Mouse (Mus musculus) stomach, embryonic 16.5 days (tissue): ENCODE results near the gene Anapc10. TPM values are rescaled to one million over a fixed set of nuclear protein-coding genes. Genes with fewer than 3 reads are reported as not detected.
"Not testable (repeated sequence)": the region's sequence is repeated elsewhere in the genome, so short reads cannot be mapped to it uniquely, and the experiment has no call there.

Experiments
- ATAC-seq: fragments of 200-750 bp; cut with Nextera tagmentation; 2 replicates; pipeline ENCODE4 v1.8.0; 2017; ENCODE audit warnings: moderate number of reproducible peaks, moderate TSS enrichment; ENCODE audit not compliant: insufficient read depth, low FRiP score
- H3K27ac ChIP-seq: fragments of 300-500 bp; sonication (generic); 2 replicates; pipeline ENCODE4 v1.5.1; 2014; ENCODE audit warnings: low read length
- H3K27me3 ChIP-seq: fragments of 300-500 bp; sonication (generic); 2 replicates; pipeline ENCODE4 v1.6.1; 2014; ENCODE audit warnings: low read length, control low read depth, mixed read lengths; ENCODE audit not compliant: control insufficient read depth, insufficient read depth
- H3K36me3 ChIP-seq: fragments of 300-500 bp; sonication (generic); 2 replicates; pipeline ENCODE4 v1.6.1; 2014; ENCODE audit warnings: low read length; ENCODE audit not compliant: control insufficient read depth, insufficient read depth
- H3K4me1 ChIP-seq: fragments of 300-500 bp; sonication (generic); 2 replicates; pipeline ENCODE4 v1.6.1; 2014; ENCODE audit warnings: low read length, control low read depth, mixed read lengths; ENCODE audit not compliant: control insufficient read depth, insufficient read depth
- H3K4me2 ChIP-seq: fragments of 300-500 bp; sonication (generic); 2 replicates; pipeline ENCODE4 v1.6.1; 2014; ENCODE audit warnings: low read depth, low read length, mixed read lengths
- H3K4me3 ChIP-seq: fragments of 300-500 bp; sonication (generic); replicated peaks from 2 replicates; pipeline ENCODE4 v1.5.1; 2014; ENCODE audit warnings: mild to moderate bottlenecking, low read length
- H3K9ac ChIP-seq: fragments of 300-500 bp; sonication (generic); 2 replicates; pipeline ENCODE4 v1.6.1; 2014; ENCODE audit warnings: low read length
- H3K9me3 ChIP-seq: fragments of 300-500 bp; sonication (generic); replicated peaks from 2 replicates; pipeline ENCODE4 v1.6.1; 2016; ENCODE audit warnings: low read length, control low read depth; ENCODE audit not compliant: control insufficient read depth
- WGBS: fragments of 180-500 bp; shearing (Covaris S2); extraction: QIAGEN DNeasy Blood & Tissue Kit; methylation state at CpG from one replicate; pipeline ENCODE4 v1.1.7; 2014; 5-methylcytosine and 5-hydroxymethylcytosine counted together
- polyA plus RNA-seq: library from polyadenylated mRNA; unstranded; fragments of >200 nt; fragmentation: Nextera tagmentation; extraction: Ambion mirVana; gene quantifications from 2 replicates; pipeline ENCODE4 v1.2.1, GENCODE M21; 2015

The Anapc10 gene
- polyA plus RNA-seq: 30.7 and 32.1 TPM in 2 replicates

- H3K27ac ChIP-seq: peak within 1 kb of the TSS; percentile 82
These were observed at the start of gene Anapc10, which contains the start of gene Abce1 for GRCm38 (mm10) chr8:79711064-79711961. TSS of gene Anapc10 (plus strand) at chr8:79711820. TSS of gene Abce1 (minus strand) at chr8:79711740.

GRCm38 (mm10) chr8:79676461-79676860 lies 35.2 kb upstream of the Anapc10 start:
- Histone ChIP-seq H3K9me3 (no peaks in the 10 kb centered on the region), H3K27me3 (no peaks in the 10 kb centered on the region), H3K9ac (no peak overlapping the region), H3K36me3 (peaks cover 13% of the 10 kb centered on the region), H3K27ac (no peak overlapping the region), H3K4me1 (peaks cover 2% of the 10 kb centered on the region; the same call in 1 of the 2 replicates), H3K4me3 (no peak overlapping the region), H3K4me2 (no peak overlapping the region)
- ATAC-seq: no peak
- 77% methylated on average over 4 of the region's 4 CpGs for WGBS

More at GRCm38 (mm10) chr8:79711064-79711961, at the start of gene Anapc10, which contains the start of gene Abce1:
- Histone ChIP-seq H3K4me3 (peak within 1 kb of the TSS; percentile 93), H3K4me2 (peak within 1 kb of the TSS; percentile 79), H3K27me3 (no peaks in the 10 kb centered on the region), H3K9ac (peak within 1 kb of the TSS; percentile 95), H3K9me3 (no peaks in the 10 kb centered on the region), H3K4me1 (peaks cover 5% of the 10 kb centered on the region; the same call in 1 of the 2 replicates), H3K36me3 (peaks cover 2% of the 10 kb centered on the region; the same call in 1 of the 2 replicates)
- WGBS: under 1% methylated on average over 73 of the region's 73 CpGs
- ATAC-seq: peak; percentile 99

GRCm38 (mm10) chr8:79679005-79679404 lies 32.6 kb upstream of the Anapc10 start:
- Histone ChIP-seq H3K27me3 (no peaks in the 10 kb centered on the region), H3K4me3 (no peak overlapping the region), H3K4me2 (no peak overlapping the region), H3K4me1 (peaks cover 2% of the 10 kb centered on the region; the same call in 1 of the 2 replicates), H3K9me3 (no peaks in the 10 kb centered on the region), H3K36me3 (peaks cover 3% of the 10 kb centered on the region), H3K9ac (no peak overlapping the region), H3K27ac (no peak overlapping the region)
- WGBS: 71% methylated on average over 5 of the region's 5 CpGs
- no peak for ATAC-seq

GRCm38 (mm10) chr8:79680083-79680482 lies 31.5 kb upstream of the Anapc10 start:
- H3K27ac ChIP-seq, ATAC-seq, H3K4me1 ChIP-seq, H3K27me3 ChIP-seq, H3K9me3 ChIP-seq, H3K36me3 ChIP-seq: not testable (repeated sequence)
- H3K9ac ChIP-seq: peak overlapping the region; percentile 69
- H3K4me2 ChIP-seq: peak overlapping the region; percentile 66
- peak overlapping the region; percentile 53 for H3K4me3 ChIP-seq
- 40% methylated on average over 10 of the region's 10 CpGs for WGBS

- Histone ChIP-seq H3K27me3 (no peaks in the 10 kb centered on the region), H3K27ac (no peak overlapping the region), H3K4me2 (peak overlapping the region; percentile 66), H3K9ac (peak overlapping the region; percentile 69), H3K4me1 (peaks cover 2% of the 10 kb centered on the region; the same call in 1 of the 2 replicates), H3K9me3 (no peaks in the 10 kb centered on the region), H3K4me3 (peak overlapping the region; percentile 53), H3K36me3 (peaks cover 6% of the 10 kb centered on the region)
- peak; percentile 72 for ATAC-seq
- 4% methylated on average over 34 of the region's 34 CpGs for WGBS
These were observed 31.1 kb upstream of the Anapc10 start for GRCm38 (mm10) chr8:79680555-79680954.

- Histone ChIP-seq H3K36me3 (peaks cover 6% of the 10 kb centered on the region), H3K4me2 (peak overlapping the region; percentile 66), H3K27ac (no peak overlapping the region), H3K27me3 (no peaks in the 10 kb centered on the region), H3K9ac (peak overlapping the region; percentile 69), H3K4me3 (peak overlapping the region; percentile 53), H3K9me3 (no peaks in the 10 kb centered on the region), H3K4me1 (peaks cover 2% of the 10 kb centered on the region; the same call in 1 of the 2 replicates)
- ATAC-seq: 0 out of 2 replicates have a peak, but pooled peaks have one; percentile 13
- whole genome bisulfite sequencing: 36% methylated on average over 2 of the region's 2 CpGs
These were observed 30.7 kb upstream of the Anapc10 start for GRCm38 (mm10) chr8:79680965-79681364.

- H3K4me2 ChIP-seq, ATAC-seq, H3K4me3 ChIP-seq, H3K27ac ChIP-seq, H3K27me3 ChIP-seq, H3K9me3 ChIP-seq, H3K4me1 ChIP-seq, H3K9ac ChIP-seq: not testable (repeated sequence)
- WGBS: 98% methylated on average over 3 of the region's 5 CpGs
- H3K36me3 ChIP-seq: peaks cover 21% of the 10 kb centered on the region
These were observed 25.7 kb upstream of the Anapc10 start for GRCm38 (mm10) chr8:79685927-79686326.

- Histone ChIP-seq H3K27ac (no peak overlapping the region), H3K9ac (no peak overlapping the region), H3K4me3 (no peak overlapping the region), H3K36me3 (peaks cover 12% of the 10 kb centered on the region), H3K27me3 (no peaks in the 10 kb centered on the region), H3K9me3 (no peaks in the 10 kb centered on the region), H3K4me1 (no peaks in the 10 kb centered on the region), H3K4me2 (no peak overlapping the region)
- ATAC-seq: no peak
- 85% methylated on average over 2 of the region's 2 CpGs for WGBS
These were observed 19.1 kb upstream of the Anapc10 start for GRCm38 (mm10) chr8:79692531-79692930.

- Histone ChIP-seq H3K9me3 (no peaks in the 10 kb centered on the region), H3K36me3 (peaks cover 13% of the 10 kb centered on the region), H3K27me3 (no peaks in the 10 kb centered on the region), H3K27ac (no peak overlapping the region), H3K4me2 (no peak overlapping the region), H3K4me3 (no peak overlapping the region), H3K9ac (no peak overlapping the region), H3K4me1 (no peaks in the 10 kb centered on the region)
- WGBS: 88% methylated on average over 3 of the region's 3 CpGs
- no peak for ATAC-seq
These were observed 4.9 kb upstream of the Anapc10 start for GRCm38 (mm10) chr8:79706687-79707086.
